Mouse (Mus musculus): Measurements from ENCODE around the gene Trpc6. TPM values are rescaled to one million over a fixed set of nuclear protein-coding genes. Genes with fewer than 3 reads are reported as not detected.

Trpc6 gene
- polyA plus RNA-seq, 1 experiment from 2014 or later: 1.1 TPM

- Histone ChIP-seq H3K9ac (ENCODE audit: low read depth, low read length) (no peak overlapping the region), H3K27me3 (ENCODE audit: control insufficient read depth, insufficient read depth, low read length) (no peaks in the 10 kb centered on the region), H3K4me3 (ENCODE audit: low read length) (no peak overlapping the region), H3K4me2 (replicated peaks; ENCODE audit: low read depth, low read length) (no peak overlapping the region), H3K4me1 (ENCODE audit: control insufficient read depth, insufficient read depth, low read length) (no peaks in the 10 kb centered on the region), H3K27ac (ENCODE audit: low read depth, low read length) (no peak overlapping the region), H3K36me3 (ENCODE audit: control insufficient read depth, insufficient read depth, low read length) (no peaks in the 10 kb centered on the region), H3K9me3 (ENCODE audit: control insufficient read depth, low read length) (no peaks in the 10 kb centered on the region)
- WGBS: 80% methylated on average over 5 of the region's 5 CpGs
- ATAC-seq (ENCODE audit: low FRiP score, low TSS enrichment): no peak
Measured at GRCm38 (mm10) chr9:8643453-8643852, 99.5 kb downstream of the Trpc6 start.

- Histone ChIP-seq H3K9me3 (ENCODE audit: control insufficient read depth, low read length) (no peaks in the 10 kb centered on the region), H3K27ac (ENCODE audit: low read depth, low read length) (no peak overlapping the region), H3K4me2 (replicated peaks; ENCODE audit: low read depth, low read length) (no peak overlapping the region), H3K4me3 (ENCODE audit: low read length) (no peak overlapping the region), H3K4me1 (ENCODE audit: control insufficient read depth, insufficient read depth, low read length) (no peaks in the 10 kb centered on the region), H3K27me3 (ENCODE audit: control insufficient read depth, insufficient read depth, low read length) (no peaks in the 10 kb centered on the region), H3K36me3 (ENCODE audit: control insufficient read depth, insufficient read depth, low read length) (no peaks in the 10 kb centered on the region), H3K9ac (ENCODE audit: low read depth, low read length) (no peak overlapping the region)
- no peak for ATAC-seq (ENCODE audit: low FRiP score, low TSS enrichment)
Measured at GRCm38 (mm10) chr9:8655347-8655746, 111.4 kb downstream of the Trpc6 start.

DNA sequence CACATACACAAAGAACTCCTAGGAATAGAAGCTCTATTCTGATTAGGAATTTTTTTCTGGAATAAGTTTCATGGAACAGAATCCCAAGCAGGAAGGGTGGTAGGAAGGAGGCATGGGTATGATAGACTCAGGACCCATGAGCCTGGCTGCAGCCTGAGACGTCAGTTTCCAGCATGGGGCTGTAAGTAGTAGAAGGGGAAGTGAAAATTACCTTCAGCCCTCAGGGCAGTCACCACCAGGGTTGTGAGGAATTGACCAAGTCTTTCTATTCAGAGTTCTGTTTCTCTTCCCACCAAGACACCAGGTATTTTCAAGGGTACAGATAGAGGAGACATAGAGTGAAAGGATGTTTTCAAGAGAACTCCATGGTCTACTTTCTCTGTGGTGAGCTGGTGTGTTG is 129.0 kb downstream of the Trpc6 start:
- ATAC-seq (ENCODE audit: low FRiP score, low TSS enrichment): no peak
- Histone ChIP-seq H3K36me3 (ENCODE audit: control insufficient read depth, insufficient read depth, low read length) (no peaks in the 10 kb centered on the region), H3K4me1 (ENCODE audit: control insufficient read depth, insufficient read depth, low read length) (no peaks in the 10 kb centered on the region), H3K27me3 (ENCODE audit: control insufficient read depth, insufficient read depth, low read length) (no peaks in the 10 kb centered on the region), H3K9me3 (ENCODE audit: control insufficient read depth, low read length) (no peaks in the 10 kb centered on the region), H3K9ac (ENCODE audit: low read depth, low read length) (no peak overlapping the region), H3K4me2 (replicated peaks; ENCODE audit: low read depth, low read length) (no peak overlapping the region), H3K27ac (ENCODE audit: low read depth, low read length) (no peak overlapping the region), H3K4me3 (ENCODE audit: low read length) (no peak overlapping the region)
- 71% methylated on average over 1 of the region's 1 CpGs for WGBS

DNA sequence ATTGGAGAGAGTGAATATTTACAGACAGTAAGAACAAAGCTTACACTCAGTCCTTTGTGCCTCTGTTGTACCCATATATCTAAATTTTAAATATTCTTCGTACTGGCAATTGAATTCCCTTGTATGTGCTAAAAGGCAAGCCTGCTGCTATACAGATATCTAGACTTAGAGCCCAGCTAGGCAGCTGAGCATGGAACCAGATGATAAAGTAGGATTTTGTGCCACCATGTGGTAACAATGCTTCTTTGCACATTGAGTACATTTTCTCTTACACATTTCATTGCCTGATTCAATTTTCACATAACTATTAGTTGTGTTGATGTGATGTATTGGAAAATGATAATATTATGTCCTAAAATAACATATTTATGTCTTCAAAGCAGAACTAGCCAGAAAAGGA is 132.7 kb downstream of the Trpc6 start:
- no peak for ATAC-seq (ENCODE audit: low FRiP score, low TSS enrichment)
- H3K27me3 ChIP-seq (ENCODE audit: control insufficient read depth, insufficient read depth, low read length): no peaks in the 10 kb centered on the region
- H3K27ac ChIP-seq (ENCODE audit: low read depth, low read length): no peak overlapping the region
- no peaks in the 10 kb centered on the region for H3K4me1 ChIP-seq (ENCODE audit: control insufficient read depth, insufficient read depth, low read length)
- H3K9ac ChIP-seq (ENCODE audit: low read depth, low read length): no peak overlapping the region
- no peaks in the 10 kb centered on the region for H3K36me3 ChIP-seq (ENCODE audit: control insufficient read depth, insufficient read depth, low read length)
- no peak overlapping the region for H3K4me3 ChIP-seq (ENCODE audit: low read length)
- H3K9me3 ChIP-seq (ENCODE audit: control insufficient read depth, low read length): no peaks in the 10 kb centered on the region
- WGBS: 69% methylated on average over 1 of the region's 1 CpGs
- no peak overlapping the region for H3K4me2 ChIP-seq (replicated peaks; ENCODE audit: low read depth, low read length)

- ATAC-seq (ENCODE audit: low FRiP score, low TSS enrichment): no peak
- no peaks in the 10 kb centered on the region for H3K9me3 ChIP-seq (ENCODE audit: control insufficient read depth, low read length)
- 78% methylated on average over 2 of the region's 2 CpGs for WGBS
Measured at GRCm38 (mm10) chr9:8693177-8693576, 149.2 kb downstream of the Trpc6 start.

DNA sequence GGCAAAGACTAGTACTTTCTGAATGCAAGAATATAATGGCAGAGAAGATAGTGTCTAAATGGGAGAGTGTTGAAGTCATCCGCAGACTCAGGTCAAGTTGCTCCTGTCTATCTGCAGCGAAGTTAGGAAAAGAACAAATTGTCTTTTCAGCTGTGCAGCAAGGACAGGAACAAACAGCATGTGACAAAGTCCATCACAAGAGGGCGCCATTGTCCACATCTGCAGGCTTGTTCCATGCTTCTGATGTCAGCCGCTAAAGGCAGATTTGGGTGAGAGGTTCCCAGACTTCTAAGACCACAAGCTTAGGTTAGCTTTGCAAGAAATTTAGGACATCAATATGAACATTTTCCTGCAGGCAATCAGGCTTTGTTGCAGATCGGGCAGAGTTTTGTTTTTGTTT is 156.7 kb downstream of the Trpc6 start:
- no peaks in the 10 kb centered on the region for H3K9me3 ChIP-seq (ENCODE audit: control insufficient read depth, low read length)
- no peak overlapping the region for H3K9ac ChIP-seq (ENCODE audit: low read depth, low read length)
- ATAC-seq (ENCODE audit: low FRiP score, low TSS enrichment): peak; percentile 89
- no peak overlapping the region for H3K27ac ChIP-seq (ENCODE audit: low read depth, low read length)
- H3K4me3 ChIP-seq (ENCODE audit: low read length): no peak overlapping the region
- H3K27me3 ChIP-seq (ENCODE audit: control insufficient read depth, insufficient read depth, low read length): no peaks in the 10 kb centered on the region
- H3K4me1 ChIP-seq (ENCODE audit: control insufficient read depth, insufficient read depth, low read length): no peaks in the 10 kb centered on the region
- H3K36me3 ChIP-seq (ENCODE audit: control insufficient read depth, insufficient read depth, low read length): no peaks in the 10 kb centered on the region
- H3K4me2 ChIP-seq (replicated peaks; ENCODE audit: low read depth, low read length): no peak overlapping the region
- WGBS: 31% methylated on average over 5 of the region's 5 CpGs

More at GRCm38 (mm10) chr9:8693177-8693576, 149.2 kb downstream of the Trpc6 start:
- H3K9ac ChIP-seq (ENCODE audit: low read depth, low read length): no peak overlapping the region
- H3K27me3 ChIP-seq (ENCODE audit: control insufficient read depth, insufficient read depth, low read length): no peaks in the 10 kb centered on the region
- no peak overlapping the region for H3K4me2 ChIP-seq (replicated peaks; ENCODE audit: low read depth, low read length)
- no peak overlapping the region for H3K27ac ChIP-seq (ENCODE audit: low read depth, low read length)
- H3K4me1 ChIP-seq (ENCODE audit: control insufficient read depth, insufficient read depth, low read length): no peaks in the 10 kb centered on the region
- no peaks in the 10 kb centered on the region for H3K36me3 ChIP-seq (ENCODE audit: control insufficient read depth, insufficient read depth, low read length)
- H3K4me3 ChIP-seq (ENCODE audit: low read length): no peak overlapping the region

GRCm38 (mm10) chr9:8703516-8703915 is 159.6 kb downstream of the Trpc6 start:
- no peak for ATAC-seq (ENCODE audit: low FRiP score, low TSS enrichment)
- Histone ChIP-seq H3K4me3 (ENCODE audit: low read length) (no peak overlapping the region), H3K9ac (ENCODE audit: low read depth, low read length) (no peak overlapping the region), H3K27me3 (ENCODE audit: control insufficient read depth, insufficient read depth, low read length) (no peaks in the 10 kb centered on the region), H3K27ac (ENCODE audit: low read depth, low read length) (no peak overlapping the region), H3K4me1 (ENCODE audit: control insufficient read depth, insufficient read depth, low read length) (no peaks in the 10 kb centered on the region), H3K4me2 (replicated peaks; ENCODE audit: low read depth, low read length) (no peak overlapping the region), H3K9me3 (ENCODE audit: control insufficient read depth, low read length) (no peaks in the 10 kb centered on the region), H3K36me3 (ENCODE audit: control insufficient read depth, insufficient read depth, low read length) (no peaks in the 10 kb centered on the region)
- 79% methylated on average over 1 of the region's 1 CpGs for WGBS

DNA sequence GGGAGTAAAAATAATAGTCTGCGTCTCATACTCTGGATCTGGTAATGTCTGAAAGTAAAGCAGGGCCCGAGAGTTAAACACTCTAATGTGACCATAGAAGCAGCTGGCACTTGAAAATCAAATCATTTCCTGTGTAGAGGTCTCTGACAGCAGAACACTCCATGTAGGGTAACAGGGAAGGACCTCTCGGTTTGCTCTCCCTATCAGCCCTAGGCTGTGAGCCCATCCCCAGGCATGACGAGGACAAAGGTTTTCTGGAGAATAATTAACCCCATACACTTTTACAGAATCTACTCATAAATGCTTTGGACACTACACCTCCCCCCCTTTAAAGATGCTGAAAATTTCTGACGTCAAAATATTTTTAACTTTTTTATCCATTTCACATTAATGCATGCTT is 160.0 kb downstream of the Trpc6 start:
- H3K27ac ChIP-seq (ENCODE audit: low read depth, low read length): no peak overlapping the region
- H3K4me2 ChIP-seq (replicated peaks; ENCODE audit: low read depth, low read length): no peak overlapping the region
- H3K4me3 ChIP-seq (ENCODE audit: low read length): no peak overlapping the region
- whole genome bisulfite sequencing: 56% methylated on average over 5 of the region's 5 CpGs
- no peaks in the 10 kb centered on the region for H3K27me3 ChIP-seq (ENCODE audit: control insufficient read depth, insufficient read depth, low read length)
- ATAC-seq (ENCODE audit: low FRiP score, low TSS enrichment): no peak
- no peaks in the 10 kb centered on the region for H3K9me3 ChIP-seq (ENCODE audit: control insufficient read depth, low read length)
- H3K9ac ChIP-seq (ENCODE audit: low read depth, low read length): no peak overlapping the region
- no peaks in the 10 kb centered on the region for H3K36me3 ChIP-seq (ENCODE audit: control insufficient read depth, insufficient read depth, low read length)
- no peaks in the 10 kb centered on the region for H3K4me1 ChIP-seq (ENCODE audit: control insufficient read depth, insufficient read depth, low read length)

- ATAC-seq (ENCODE audit: low FRiP score, low TSS enrichment): no peak
- Histone ChIP-seq H3K9me3 (ENCODE audit: control insufficient read depth, low read length) (no peaks in the 10 kb centered on the region), H3K27ac (ENCODE audit: low read depth, low read length) (no peak overlapping the region), H3K9ac (ENCODE audit: low read depth, low read length) (no peak overlapping the region), H3K4me1 (ENCODE audit: control insufficient read depth, insufficient read depth, low read length) (no peaks in the 10 kb centered on the region), H3K4me2 (replicated peaks; ENCODE audit: low read depth, low read length) (no peak overlapping the region), H3K4me3 (ENCODE audit: low read length) (no peak overlapping the region), H3K36me3 (ENCODE audit: control insufficient read depth, insufficient read depth, low read length) (no peaks in the 10 kb centered on the region), H3K27me3 (ENCODE audit: control insufficient read depth, insufficient read depth, low read length) (no peaks in the 10 kb centered on the region)
- WGBS: 70% methylated on average over 3 of the region's 3 CpGs
Measured at GRCm38 (mm10) chr9:8710052-8710739, 166.3 kb downstream of the Trpc6 start.

Data from kidney, embryonic 14.5 days (tissue).